Mouse (Mus musculus): ENCODE measurements around the gene Tram2. TPM values are rescaled to one million over a fixed set of nuclear protein-coding genes. Genes with fewer than 3 reads are reported as not detected.

The Tram2 gene
- total RNA-seq, 2 experiments from 2014 or later: 2.4 to 2.8 TPM

GRCm38 (mm10) chr1:21068491-21068890 is 10.5 kb downstream of the Tram2 start:
- DNase-seq (ENCODE audit: low spot score in 2 of 2): no peak

GRCm38 (mm10) chr1:21067536-21068221 is 11.3 kb downstream of the Tram2 start:
- no peak for DNase-seq (ENCODE audit: low spot score in 2 of 2)

- no peak for DNase-seq (ENCODE audit: low spot score in 2 of 2)
Observed at GRCm38 (mm10) chr1:21064153-21064552, 14.9 kb downstream of the Tram2 start.

- no peak for DNase-seq (ENCODE audit: low spot score in 2 of 2)
Observed at GRCm38 (mm10) chr1:21059385-21060109, 19.5 kb downstream of the Tram2 start.

GRCm38 (mm10) chr1:21053009-21053408 is 26.0 kb downstream of the Tram2 start:
- peak; percentile 24 to 45 for DNase-seq (ENCODE audit: low spot score in 2 of 2)

- peak; percentile 33 to 44 for DNase-seq (ENCODE audit: low spot score in 2 of 2)
Observed at GRCm38 (mm10) chr1:21052608-21053007, 26.4 kb downstream of the Tram2 start.

- DNase-seq (ENCODE audit: low spot score in 2 of 2): no peak
Observed at GRCm38 (mm10) chr1:21052132-21052545, 26.9 kb downstream of the Tram2 start.

- DNase-seq (ENCODE audit: low spot score in 2 of 2): no peak
Observed at GRCm38 (mm10) chr1:21049005-21049404, 30.0 kb downstream of the Tram2 start.

- DNase-seq (ENCODE audit: low spot score in 2 of 2): no peak
Observed at GRCm38 (mm10) chr1:21048402-21048801, 30.6 kb downstream of the Tram2 start.

GRCm38 (mm10) chr1:21042461-21042860 is 36.6 kb downstream of the Tram2 start:
- no peak for DNase-seq (ENCODE audit: low spot score in 2 of 2)

GRCm38 (mm10) chr1:21040610-21041326 is 38.3 kb downstream of the Tram2 start:
- no peak for DNase-seq (ENCODE audit: low spot score in 2 of 2)

GRCm38 (mm10) chr1:21040173-21040572 is 38.9 kb downstream of the Tram2 start:
- no peak for DNase-seq (ENCODE audit: low spot score in 2 of 2)

GRCm38 (mm10) chr1:21039564-21039963 is 39.5 kb downstream of the Tram2 start:
- no peak for DNase-seq (ENCODE audit: low spot score in 2 of 2)

GRCm38 (mm10) chr1:21037881-21038601 is 41.0 kb downstream of the Tram2 start:
- no peak for DNase-seq (ENCODE audit: low spot score in 2 of 2)

GRCm38 (mm10) chr1:21035878-21036277 is 43.2 kb downstream of the Tram2 start:
- no peak for DNase-seq (ENCODE audit: low spot score in 2 of 2)

GRCm38 (mm10) chr1:21033792-21034119 is 45.3 kb downstream of the Tram2 start:
- DNase-seq (ENCODE audit: low spot score in 2 of 2): no peak

- no peak for DNase-seq (ENCODE audit: low spot score in 2 of 2)
Observed at GRCm38 (mm10) chr1:21033065-21033791, 45.8 kb downstream of the Tram2 start.

GRCm38 (mm10) chr1:21031650-21032049 is 47.4 kb downstream of the Tram2 start:
- no peak for DNase-seq (ENCODE audit: low spot score in 2 of 2)

- DNase-seq (ENCODE audit: low spot score in 2 of 2): no peak
Observed at GRCm38 (mm10) chr1:21029000-21029399, 50.0 kb downstream of the Tram2 start.

GRCm38 (mm10) chr1:21026534-21026933 is 52.5 kb downstream of the Tram2 start:
- DNase-seq (ENCODE audit: low spot score in 2 of 2): peak in 1 of 2 experiments; percentile 10

- DNase-seq (ENCODE audit: low spot score in 2 of 2): no peak
Observed at GRCm38 (mm10) chr1:21025203-21025602, 53.8 kb downstream of the Tram2 start.
